ENCODE assay signal across 29 mouse cellular contexts in genomic region chr9:43076163-43076562, GRCm38 (mm10). TPM values are rescaled to one million over a fixed set of nuclear protein-coding genes. Genes with fewer than 3 reads are reported as not detected.
DNase-seq lines count a peak whose midpoint lies in the region; ATAC-seq and TF ChIP-seq lines count a peak whose summit lies in the region.
"Had no signal": no experiment of that assay in that cellular context is flagged by ENCODE, and none has a peak within 500 bp of the region (broad histone marks: within the 10 kb centered on the region; RNA-seq: fewer than 3 reads in every experiment).

No protein-coding gene starts in this region.

- no peak for TF ChIP-seq CTCF in gastrocnemius, adult 2 months (IDR thresholded peaks at IDR 0.05)
- no peak for TF ChIP-seq CTCF in heart, postnatal 0 days (IDR thresholded peaks at IDR 0.05; ENCODE audit: low read depth)

- H3K4me1 ChIP-seq in heart, postnatal 0 days (ENCODE audit: control insufficient read depth, insufficient read depth): peaks cover 30% of the 10 kb centered on the region
- H3K4me1 ChIP-seq: intestine, embryonic 15.5 days had no signal

- no peaks in the 10 kb centered on the region for H3K27me3 ChIP-seq in heart, postnatal 0 days (ENCODE audit: control insufficient read depth, insufficient read depth, low read length)
- H3K27me3 ChIP-seq: embryonic facial prominence, embryonic 13.5 days; forebrain, embryonic 13.5 days; heart, embryonic 15.5 days; hindbrain, embryonic 13.5 days; intestine, embryonic 15.5 days had no signal

- no peak overlapping the region for H3K4me2 ChIP-seq in heart, postnatal 0 days (ENCODE audit: low read depth, low read length)
- H3K4me2 ChIP-seq: embryonic facial prominence, embryonic 13.5 days; forebrain, embryonic 13.5 days; heart, embryonic 11.5 days; heart, embryonic 15.5 days; hindbrain, embryonic 13.5 days; intestine, embryonic 15.5 days had no signal

- no peaks in the 10 kb centered on the region for H3K36me3 ChIP-seq in heart, postnatal 0 days (replicated peaks; ENCODE audit: control insufficient read depth, insufficient read depth, low read length)
- H3K36me3 ChIP-seq: embryonic facial prominence, embryonic 10.5 days; embryonic facial prominence, embryonic 13.5 days; heart, embryonic 15.5 days; hindbrain, embryonic 13.5 days; intestine, embryonic 15.5 days had no signal

- no peak overlapping the region for H3K9ac ChIP-seq in heart, postnatal 0 days (replicated peaks; ENCODE audit: low read depth, low read length)
- H3K9ac ChIP-seq: embryonic facial prominence, embryonic 13.5 days; forebrain, embryonic 13.5 days; heart, embryonic 15.5 days; hindbrain, embryonic 13.5 days; intestine, embryonic 15.5 days had no signal

- no peak for ATAC-seq in heart, postnatal 0 days (ENCODE audit: insufficient read depth, low read depth)
- ATAC-seq: activated CD4-positive, CD25-positive, alpha-beta regulatory T cell, adult 4 months; CD4-positive, CD25-positive, alpha-beta regulatory T cell, adult 4 months; forebrain, embryonic 13.5 days; forebrain, embryonic 16.5 days; hindbrain, embryonic 16.5 days; intestine, embryonic 15.5 days had no signal

- no peak for DNase-seq in gastrocnemius, adult 2 months
- no peak for DNase-seq in gastrocnemius, postnatal 4 days (ENCODE audit: low spot score in 2 of 2)
- DNase-seq in heart, postnatal 0 days (ENCODE audit: low spot score): no peak
- no peak for DNase-seq in heart, postnatal 25 days (ENCODE audit: low spot score)
- DNase-seq in A20 (ENCODE audit: low read depth, low spot score): peak; percentile 58
- DNase-seq in skeletal muscle tissue, adult 2 months (ENCODE audit: low read depth, low spot score): peak; percentile 18
- DNase-seq in spleen, adult 12 weeks (ENCODE audit: low spot score): no peak
- DNase-seq: adrenal gland, adult 8-10 months; adrenal gland, postnatal 25 days; cerebellum, adult 11-12 months; cerebellum, adult 8-10 months; cerebellum, postnatal 10 days; cerebellum, postnatal 36 days; embryo, embryonic 11 days; gastrocnemius, postnatal 36 days; heart, postnatal 14 days; kidney, adult 11 months had no signal

- peak overlapping the region; percentile 29; the same call in 1 of the 2 replicates for H3K27ac ChIP-seq in gastrocnemius, adult 2 months
- 0 out of 2 replicates have a peak overlapping the region, but pooled peaks have one; percentile 34 for H3K27ac ChIP-seq in heart, postnatal 0 days (ENCODE audit: low read depth)
- H3K27ac ChIP-seq: embryonic facial prominence, embryonic 10.5 days; embryonic facial prominence, embryonic 13.5 days; forebrain, embryonic 13.5 days; heart, embryonic 15.5 days; hindbrain, embryonic 13.5 days; intestine, embryonic 15.5 days had no signal

- 61% methylated on average over 7 of the region's 7 CpGs for WGBS in heart, postnatal 0 days

- H3K4me3 ChIP-seq in gastrocnemius, adult 2 months: no peak overlapping the region
- no peak overlapping the region for H3K4me3 ChIP-seq in heart, postnatal 0 days (ENCODE audit: low read depth, low read length)
- H3K4me3 ChIP-seq: embryonic facial prominence, embryonic 10.5 days; embryonic facial prominence, embryonic 13.5 days; erythroblast, embryonic 14.5 days; forebrain, embryonic 13.5 days; heart, embryonic 15.5 days; hindbrain, embryonic 13.5 days; intestine, embryonic 15.5 days had no signal

- H3K9me3 ChIP-seq in heart, postnatal 0 days (replicated peaks; ENCODE audit: control insufficient read depth, low read length): no peaks in the 10 kb centered on the region
- H3K9me3 ChIP-seq: embryonic facial prominence, embryonic 10.5 days; embryonic facial prominence, embryonic 13.5 days; forebrain, embryonic 13.5 days; heart, embryonic 15.5 days; hindbrain, embryonic 13.5 days; intestine, embryonic 15.5 days had no signal

- intact Hi-C loops in gastrocnemius, adult 2 months (cut with DNase I): no loop called here
- intact Hi-C loops in heart, postnatal 25 days (cut with DNase I): no loop called here

- TF ChIP-seq EP300 in heart, postnatal 0 days (IDR thresholded peaks at IDR 0.05; ENCODE audit: low read depth): no peak

RNA-seq across cellular contexts. Expression of gene Arhgef12, which starts 30.9 kb away (rescaled TPM):
- 10 to 100 TPM; 41.9 to 61.9 TPM for total RNA-seq in gastrocnemius, adult 2 months (2021)
- total RNA-seq in gastrocnemius, postnatal 4 days (2021): 10 to 100 TPM; 55.7 to 56.3 TPM
- 57.3 and 63.5 TPM in 2 replicates for total RNA-seq in heart, postnatal 0 days (2014; rRNA removed; ENCODE audit: low replicate concordance)
- polyA plus RNA-seq in heart, postnatal 0 days (2015; fragmentation: Nextera tagmentation; extraction: Ambion mirVana): 9.3 and 10.3 TPM in 2 replicates
- 100 to 1,000 TPM; 140 to 166 TPM for total RNA-seq in heart, postnatal 25 days (2021)

RNA-seq across cellular contexts. Expression of gene Tmem136, which starts 40.2 kb away (rescaled TPM):
- 1 to 10 TPM; 2.3 to 3.0 TPM for total RNA-seq in gastrocnemius, adult 2 months (2021)
- total RNA-seq in gastrocnemius, postnatal 4 days (2021): 1 to 10 TPM; 1.8 to 1.9 TPM
- total RNA-seq in heart, postnatal 0 days (2014; rRNA removed; ENCODE audit: low replicate concordance): 5.5 and 7.5 TPM in 2 replicates
- 8.0 and 8.1 TPM in 2 replicates for polyA plus RNA-seq in heart, postnatal 0 days (2015; fragmentation: Nextera tagmentation; extraction: Ambion mirVana)
- 1 to 10 TPM; 6.1 to 6.7 TPM for total RNA-seq in heart, postnatal 25 days (2021)
- polyA plus RNA-seq: erythroblast, embryonic 14.5 days had no signal

Comparison
In these comparisons a context has a peak if more than half of its experiments do, and no peak if none do; other contexts are left out.
1. DNase-seq: peak in A20 (single experiment) and skeletal muscle tissue, adult 2 months (single experiment); none in gastrocnemius, adult 2 months (single experiment), gastrocnemius, postnatal 4 days (0 of 2), heart, postnatal 0 days (single experiment), heart, postnatal 25 days (single experiment) and spleen, adult 12 weeks (single experiment).